22 mouse cellular contexts compared by ENCODE assay signal in genomic region chr8:88109241-88109640, GRCm38 (mm10). TPM values are rescaled to one million over a fixed set of nuclear protein-coding genes. Genes with fewer than 3 reads are reported as not detected.
A peak's percentile ranks its signal among the peaks of the same experiment; 100 is the strongest.
DNase-seq lines count a peak whose midpoint lies in the region; ATAC-seq and TF ChIP-seq lines count a peak whose summit lies in the region.
"Had no signal": no experiment of that assay in that cellular context is flagged by ENCODE, and none has a peak within 500 bp of the region (broad histone marks: within the 10 kb centered on the region; RNA-seq: fewer than 3 reads in every experiment).

No protein-coding gene starts in this region.

- H3K9me3 ChIP-seq in hindbrain, postnatal 0 days (ENCODE audit: low read length) = no peaks in the 10 kb centered on the region
- no peaks in the 10 kb centered on the region for H3K9me3 ChIP-seq in hindbrain, embryonic 16.5 days (ENCODE audit: control insufficient read depth, low read length)
- H3K9me3 ChIP-seq in lung, postnatal 0 days (ENCODE audit: low read length) = no peaks in the 10 kb centered on the region
- H3K9me3 ChIP-seq in ES-E14 (ENCODE audit: control insufficient read depth, insufficient read depth, low read depth, low read length) = no peaks in the 10 kb centered on the region
- H3K9me3 ChIP-seq in stomach, postnatal 0 days (ENCODE audit: control insufficient read depth, low read length) = no peaks in the 10 kb centered on the region
- H3K9me3 ChIP-seq: G1E had no signal

- ATAC-seq in hindbrain, postnatal 0 days = no peak
- no peak for ATAC-seq in hindbrain, embryonic 16.5 days
- no peak for ATAC-seq in lung, postnatal 0 days
- ATAC-seq in stomach, postnatal 0 days (ENCODE audit: low FRiP score, low TSS enrichment) = no peak
- ATAC-seq: forebrain, embryonic 16.5 days had no signal

- WGBS in hindbrain, postnatal 0 days = 91% methylated on average over 4 of the region's 4 CpGs
- 95% methylated on average over 4 of the region's 4 CpGs for WGBS in hindbrain, embryonic 16.5 days
- WGBS in lung, postnatal 0 days = 84% methylated on average over 4 of the region's 4 CpGs
- 79% methylated on average over 4 of the region's 4 CpGs for WGBS in stomach, postnatal 0 days

- TF ChIP-seq EP300 in lung, postnatal 0 days (IDR thresholded peaks at IDR 0.05) = no peak
- no peak for TF ChIP-seq EP300 in stomach, postnatal 0 days (optimal IDR thresholded peaks at IDR 0.05)

- H3K4me1 ChIP-seq in hindbrain, postnatal 0 days (ENCODE audit: insufficient read depth, low read length) = no peaks in the 10 kb centered on the region
- no peaks in the 10 kb centered on the region for H3K4me1 ChIP-seq in hindbrain, embryonic 16.5 days (ENCODE audit: control insufficient read depth, insufficient read depth, low read depth, low read length)
- H3K4me1 ChIP-seq in lung, postnatal 0 days (ENCODE audit: insufficient read depth, low read depth, low read length) = no peaks in the 10 kb centered on the region
- H3K4me1 ChIP-seq in ES-E14 (ENCODE audit: control insufficient read depth in 2 of 2, insufficient read depth in 2 of 2, low read length in 2 of 2, poor library complexity in 1 of 2) = no peaks in the 10 kb centered on the region
- H3K4me1 ChIP-seq in stomach, postnatal 0 days (replicated peaks; ENCODE audit: control insufficient read depth, insufficient read depth) = no peaks in the 10 kb centered on the region

- in situ Hi-C loops in ES-E14 (cut with MboI; ENCODE audit: low sequenced_read_pairs in 2 of 2, unreplicated experiment in 2 of 2) = no loop called here

- no peaks in the 10 kb centered on the region for H3K27me3 ChIP-seq in hindbrain, postnatal 0 days (ENCODE audit: insufficient read depth, low read length)
- no peaks in the 10 kb centered on the region for H3K27me3 ChIP-seq in hindbrain, embryonic 16.5 days (replicated peaks; ENCODE audit: control insufficient read depth, insufficient read depth, low read length)
- H3K27me3 ChIP-seq in lung, postnatal 0 days (replicated peaks; ENCODE audit: insufficient read depth, low read length) = no peaks in the 10 kb centered on the region
- H3K27me3 ChIP-seq in stomach, postnatal 0 days (ENCODE audit: control insufficient read depth, insufficient read depth, low read length) = no peaks in the 10 kb centered on the region

- intact Hi-C loops in gastrocnemius, postnatal 36 days (cut with DNase I) = no loop called here

- peak; percentile 17 for DNase-seq in hindbrain, postnatal 0 days (ENCODE audit: low spot score)
- DNase-seq in lung, postnatal 0 days (ENCODE audit: low spot score) = no peak
- DNase-seq in lung, postnatal 4 days = no peak
- DNase-seq in ES-E14 (ENCODE audit: low read depth, low spot score) = peak; percentile 7
- no peak for DNase-seq in stomach, postnatal 0 days (ENCODE audit: low spot score)
- no peak for DNase-seq in gastrocnemius, postnatal 36 days
- DNase-seq: adrenal gland, adult 2 months; cerebellum, adult 11 months; cerebellum, postnatal 25 days; embryo, embryonic 11 days; heart, postnatal 36 days; kidney, adult 11 months; kidney, postnatal 10 days; lung, adult 18-20 months; midbrain, embryonic 14.5 days; spleen, adult 18-20 months had no signal

- no peak overlapping the region for H3K27ac ChIP-seq in hindbrain, postnatal 0 days
- no peak overlapping the region for H3K27ac ChIP-seq in hindbrain, embryonic 16.5 days (ENCODE audit: low read depth, low read length)
- H3K27ac ChIP-seq in lung, postnatal 0 days (ENCODE audit: low read length) = no peak overlapping the region
- H3K27ac ChIP-seq in ES-E14 (ENCODE audit: insufficient read depth, low read depth, low read length, poor library complexity, severe bottlenecking) = no peak overlapping the region
- no peak overlapping the region for H3K27ac ChIP-seq in stomach, postnatal 0 days (replicated peaks)
- H3K27ac ChIP-seq: hindbrain, embryonic 14.5 days; macrophage had no signal

- TF ChIP-seq CTCF in hindbrain, postnatal 0 days (IDR thresholded peaks at IDR 0.05; ENCODE audit: low read depth) = 0 out of 2 replicates have a peak, but pooled peaks have one; percentile 19
- peak; percentile 23 for TF ChIP-seq CTCF in lung, postnatal 0 days (IDR thresholded peaks at IDR 0.05)
- TF ChIP-seq CTCF in stomach, postnatal 0 days (IDR thresholded peaks at IDR 0.05; ENCODE audit: low read depth) = peak; percentile 31

- no peaks in the 10 kb centered on the region for H3K36me3 ChIP-seq in hindbrain, postnatal 0 days (ENCODE audit: insufficient read depth, low read length)
- H3K36me3 ChIP-seq in hindbrain, embryonic 16.5 days (ENCODE audit: control insufficient read depth, insufficient read depth, low read length) = no peaks in the 10 kb centered on the region
- no peaks in the 10 kb centered on the region for H3K36me3 ChIP-seq in lung, postnatal 0 days (ENCODE audit: insufficient read depth, low read length)
- no peaks in the 10 kb centered on the region for H3K36me3 ChIP-seq in ES-E14 (ENCODE audit: control insufficient read depth, insufficient read depth, low read length, poor library complexity, severe bottlenecking)
- H3K36me3 ChIP-seq in stomach, postnatal 0 days (ENCODE audit: control insufficient read depth, insufficient read depth, low read length) = no peaks in the 10 kb centered on the region
- H3K36me3 ChIP-seq: G1E had no signal

- H3K4me2 ChIP-seq in hindbrain, postnatal 0 days (ENCODE audit: low read depth, low read length) = no peak overlapping the region
- H3K4me2 ChIP-seq in hindbrain, embryonic 16.5 days (ENCODE audit: low read length) = no peak overlapping the region
- H3K4me2 ChIP-seq in lung, postnatal 0 days (replicated peaks; ENCODE audit: low read depth, low read length) = no peak overlapping the region
- no peak overlapping the region for H3K4me2 ChIP-seq in stomach, postnatal 0 days (replicated peaks; ENCODE audit: low read depth)
- H3K4me2 ChIP-seq: hindbrain, embryonic 14.5 days had no signal

- no peak overlapping the region for H3K9ac ChIP-seq in hindbrain, postnatal 0 days (replicated peaks; ENCODE audit: low read length)
- H3K9ac ChIP-seq in hindbrain, embryonic 16.5 days (ENCODE audit: low read depth, low read length) = no peak overlapping the region
- H3K9ac ChIP-seq in lung, postnatal 0 days (replicated peaks; ENCODE audit: low read depth) = no peak overlapping the region
- no peak overlapping the region for H3K9ac ChIP-seq in ES-E14 (ENCODE audit: insufficient read depth, low read depth, low read length, poor library complexity, severe bottlenecking)
- H3K9ac ChIP-seq in stomach, postnatal 0 days (ENCODE audit: low read length) = no peak overlapping the region
- H3K9ac ChIP-seq: hindbrain, embryonic 14.5 days had no signal

- no peak overlapping the region for H3K4me3 ChIP-seq in hindbrain, postnatal 0 days (ENCODE audit: low read length)
- no peak overlapping the region for H3K4me3 ChIP-seq in hindbrain, embryonic 16.5 days (ENCODE audit: low read length)
- H3K4me3 ChIP-seq in lung, postnatal 0 days (ENCODE audit: low read depth, low read length) = no peak overlapping the region
- no peak overlapping the region for H3K4me3 ChIP-seq in ES-E14 (ENCODE audit: insufficient read depth in 1 of 2, low read depth in 1 of 2, low read length in 2 of 2, poor library complexity in 1 of 2, severe bottlenecking in 1 of 2)
- H3K4me3 ChIP-seq in stomach, postnatal 0 days (ENCODE audit: low read depth, low read length) = no peak overlapping the region
- H3K4me3 ChIP-seq: myocyte had no signal

TF ChIP-seq in ES-E14, 5 proteins besides CTCF, POLR2A, EP300 and RAD21:
- no peak for TF ChIP-seq ZC3H11A (IDR thresholded peaks at IDR 0.05; ENCODE audit: borderline replicate concordance, low read depth, low read length)
- no peak for TF ChIP-seq ZNF384 (IDR thresholded peaks at IDR 0.05; ENCODE audit: low read depth, low read length)
- TF ChIP-seq HCFC1 (IDR thresholded peaks at IDR 0.05; ENCODE audit: borderline replicate concordance, insufficient read depth, low read length) = no peak
- no peak for TF ChIP-seq MAFK (IDR thresholded peaks at IDR 0.05; ENCODE audit: insufficient read depth, low read depth, low read length)
- TF ChIP-seq CHD2 (IDR thresholded peaks at IDR 0.05; ENCODE audit: low read depth, low read length) = no peak

RNA-seq across cellular contexts. Expression of gene Cnep1r1, which starts 9.3 kb away (rescaled TPM):
- total RNA-seq in hindbrain, postnatal 0 days (2014; rRNA removed) = 12.3 and 21.3 TPM in 2 replicates
- polyA plus RNA-seq in hindbrain, postnatal 0 days (2015; fragmentation: Nextera tagmentation; extraction: Ambion mirVana) = 26.6 and 28.5 TPM in 2 replicates
- 39.7 and 42.6 TPM in 2 replicates for polyA plus RNA-seq in hindbrain, embryonic 16.5 days (2015; fragmentation: Nextera tagmentation; extraction: Ambion mirVana)
- 45.8 and 46.4 TPM in 2 replicates for polyA plus RNA-seq in lung, postnatal 0 days (2015; fragmentation: Nextera tagmentation; extraction: Ambion mirVana)
- total RNA-seq in ES-E14 (2012; rRNA removed) = 22.3 and 23.7 TPM in 2 replicates
- polyA plus RNA-seq in stomach, postnatal 0 days (2015; fragmentation: Nextera tagmentation; extraction: Ambion mirVana) = 28.8 and 31.8 TPM in 2 replicates
- total RNA-seq in gastrocnemius, postnatal 36 days (2021) = 10 to 100 TPM; 28.3 to 31.7 TPM

RNA-seq across cellular contexts. Expression of gene Heatr3, which starts 28.4 kb away (rescaled TPM):
- 28.5 and 36.0 TPM in 2 replicates for total RNA-seq in hindbrain, postnatal 0 days (2014; rRNA removed)
- 28.4 and 29.2 TPM in 2 replicates for polyA plus RNA-seq in hindbrain, postnatal 0 days (2015; fragmentation: Nextera tagmentation; extraction: Ambion mirVana)
- polyA plus RNA-seq in hindbrain, embryonic 16.5 days (2015; fragmentation: Nextera tagmentation; extraction: Ambion mirVana) = 34.2 and 37.7 TPM in 2 replicates
- 12.9 and 13.5 TPM in 2 replicates for polyA plus RNA-seq in lung, postnatal 0 days (2015; fragmentation: Nextera tagmentation; extraction: Ambion mirVana)
- 41.1 and 55.5 TPM in 2 replicates for total RNA-seq in ES-E14 (2012; rRNA removed)
- 17.8 and 18.8 TPM in 2 replicates for polyA plus RNA-seq in stomach, postnatal 0 days (2015; fragmentation: Nextera tagmentation; extraction: Ambion mirVana)
- 10 to 100 TPM; 24.0 to 30.1 TPM for total RNA-seq in gastrocnemius, postnatal 36 days (2021)

Comparison
In these comparisons a context has a peak if more than half of its experiments do, and no peak if none do; other contexts are left out.
1. DNase-seq: peak in hindbrain, postnatal 0 days (single experiment) and ES-E14 (single experiment); none in lung, postnatal 0 days (single experiment), lung, postnatal 4 days (0 of 2), stomach, postnatal 0 days (single experiment) and gastrocnemius, postnatal 36 days (0 of 2).
2. Peak in every context shown above with its lines, with median percentiles within 50 percentile points of each other: CTCF ChIP-seq.